Mouse (Mus musculus) heart, embryonic 14.5 days (tissue): ENCODE measurements around the gene Tph2. TPM values are rescaled to one million over a fixed set of nuclear protein-coding genes. Genes with fewer than 3 reads are reported as not detected.
"Not testable (repeated sequence)": the region's sequence is repeated elsewhere in the genome, so short reads cannot be mapped to it uniquely, and the experiment has no call there.

Experiments used
- ATAC-seq: fragments of 200-750 bp; cut with Nextera tagmentation; 2 replicates; pipeline ENCODE4 v1.8.0; 2017; ENCODE audit warnings: low read depth, moderate TSS enrichment; ENCODE audit not compliant: insufficient number of reproducible peaks, insufficient read depth, low FRiP score
- H3K27ac ChIP-seq, 2 experiments: fragments of 200-500 bp in 1 of 2; fragments of 300-500 bp in 1 of 2; sonication (generic) in 1 of 2; replicated peaks in 1 of 2; 2 replicates each; pipeline ENCODE4 v1.5.1; 2012 to 2014; ENCODE audit warnings: low read depth in 2 of 2, low read length in 2 of 2, control low read depth in 1 of 2, mild to moderate bottlenecking in 1 of 2, mixed read lengths in 1 of 2; ENCODE audit not compliant: control insufficient read depth in 1 of 2, insufficient read depth in 1 of 2
- H3K27me3 ChIP-seq: fragments of 300-500 bp; sonication (generic); 2 replicates; pipeline ENCODE4 v1.6.1; 2014; ENCODE audit warnings: mild to moderate bottlenecking, low read length, control low read depth; ENCODE audit not compliant: control insufficient read depth, insufficient read depth
- H3K36me3 ChIP-seq: fragments of 300-500 bp; sonication (generic); 2 replicates; pipeline ENCODE4 v1.6.1; 2014; ENCODE audit warnings: mild to moderate bottlenecking, control low read depth, low read length, mixed read lengths; ENCODE audit not compliant: control insufficient read depth, insufficient read depth
- H3K4me1 ChIP-seq, 2 experiments: fragments of 200-500 bp in 1 of 2; fragments of 300-500 bp in 1 of 2; sonication (generic) in 1 of 2; 2 replicates each; pipeline ENCODE4 v1.6.1; 2012 to 2014; ENCODE audit warnings: low read length in 2 of 2, control low read depth in 1 of 2, mixed read lengths in 1 of 2; ENCODE audit not compliant: control insufficient read depth in 2 of 2, insufficient read depth in 2 of 2
- H3K4me2 ChIP-seq: fragments of 300-500 bp; sonication (generic); 2 replicates; pipeline ENCODE4 v1.6.1; 2014; ENCODE audit warnings: mild to moderate bottlenecking, low read length
- H3K4me3 ChIP-seq, 2 experiments: fragments of 200-500 bp in 1 of 2; fragments of 300-500 bp in 1 of 2; sonication (generic) in 1 of 2; 2 replicates each; pipeline ENCODE4 v1.5.1; 2012 to 2014; ENCODE audit warnings: low read length in 2 of 2, mild to moderate bottlenecking in 2 of 2, control low read depth in 1 of 2, low read depth in 1 of 2, moderate library complexity in 1 of 2; ENCODE audit not compliant: control insufficient read depth in 1 of 2, insufficient read depth in 1 of 2
- H3K9ac ChIP-seq: fragments of 300-500 bp; sonication (generic); 2 replicates; pipeline ENCODE4 v1.6.1; 2014; ENCODE audit warnings: mild to moderate bottlenecking, low read length
- H3K9me3 ChIP-seq: fragments of 300-500 bp; sonication (generic); 2 replicates; pipeline ENCODE4 v1.6.1; 2016; ENCODE audit warnings: low read length, control low read depth; ENCODE audit not compliant: control insufficient read depth
- WGBS: fragments of 180-500 bp; shearing (Covaris S2); extraction: QIAGEN DNeasy Blood & Tissue Kit; methylation state at CpG from one replicate; pipeline ENCODE4 v1.1.7; 2014; 5-methylcytosine and 5-hydroxymethylcytosine counted together
- polyA plus RNA-seq: library from polyadenylated mRNA; unstranded; fragments of >200 nt; fragmentation: Nextera tagmentation; extraction: Ambion mirVana; gene quantifications from 2 replicates; pipeline ENCODE4 v1.2.1, GENCODE M21; 2014

Gene Tph2
- polyA plus RNA-seq, 1 experiment from 2014 or later = not detected

GRCm38 (mm10) chr10:115205284-115205683 is 20.5 kb upstream of the Tph2 start:
- Histone ChIP-seq H3K9me3 (no peaks in the 10 kb centered on the region), H3K9ac (no peak overlapping the region), H3K4me1 (no peaks in the 10 kb centered on the region), H3K36me3 (peaks cover 62% of the 10 kb centered on the region), H3K4me2 (no peak overlapping the region), H3K27ac (no peak overlapping the region), H3K27me3 (no peaks in the 10 kb centered on the region), H3K4me3 (no peak overlapping the region)
- 0% methylated on average over 1 of the region's 1 CpGs for WGBS
- ATAC-seq = no peak

- no peak overlapping the region for H3K9ac ChIP-seq
- 69% methylated on average over 7 of the region's 7 CpGs for WGBS
- no peak overlapping the region for H3K4me3 ChIP-seq
- H3K27ac ChIP-seq = no peak overlapping the region
- no peak overlapping the region for H3K4me2 ChIP-seq
- no peak for ATAC-seq
- H3K36me3 ChIP-seq = no peaks in the 10 kb centered on the region
- no peaks in the 10 kb centered on the region for H3K4me1 ChIP-seq
- H3K27me3 ChIP-seq = no peaks in the 10 kb centered on the region
- H3K9me3 ChIP-seq = no peaks in the 10 kb centered on the region
These were observed 6.4 kb upstream of the Tph2 start for GRCm38 (mm10) chr10:115191214-115191613.

- Histone ChIP-seq H3K27ac (no peak overlapping the region), H3K4me2 (no peak overlapping the region), H3K36me3 (no peaks in the 10 kb centered on the region), H3K4me3 (no peak overlapping the region), H3K27me3 (no peaks in the 10 kb centered on the region), H3K9me3 (no peaks in the 10 kb centered on the region), H3K4me1 (no peaks in the 10 kb centered on the region), H3K9ac (no peak overlapping the region)
- no peak for ATAC-seq
- WGBS = 68% methylated on average over 1 of the region's 1 CpGs
These were observed 2.6 kb upstream of the Tph2 start for GRCm38 (mm10) chr10:115187390-115187789.

GRCm38 (mm10) chr10:115181034-115181433 is 3.8 kb downstream of the Tph2 start:
- Histone ChIP-seq H3K9ac (no peak overlapping the region), H3K9me3 (no peaks in the 10 kb centered on the region), H3K27me3 (no peaks in the 10 kb centered on the region), H3K4me2 (no peak overlapping the region), H3K27ac (no peak overlapping the region), H3K4me1 (no peaks in the 10 kb centered on the region), H3K4me3 (no peak overlapping the region), H3K36me3 (no peaks in the 10 kb centered on the region)
- WGBS = 66% methylated on average over 3 of the region's 3 CpGs
- ATAC-seq = no peak

- 57% methylated on average over 6 of the region's 6 CpGs for WGBS
- not testable (repeated sequence) for H3K27ac ChIP-seq, H3K4me2 ChIP-seq, ATAC-seq, H3K4me1 ChIP-seq, H3K9me3 ChIP-seq, H3K9ac ChIP-seq, H3K27me3 ChIP-seq, H3K36me3 ChIP-seq, H3K4me3 ChIP-seq
These were observed 6.8 kb downstream of the Tph2 start for GRCm38 (mm10) chr10:115178019-115178418.

GRCm38 (mm10) chr10:115175591-115175991 is 9.2 kb downstream of the Tph2 start:
- Histone ChIP-seq H3K4me3 (no peak overlapping the region), H3K4me2 (no peak overlapping the region), H3K9ac (no peak overlapping the region), H3K27ac (no peak overlapping the region), H3K9me3 (no peaks in the 10 kb centered on the region), H3K36me3 (no peaks in the 10 kb centered on the region), H3K27me3 (no peaks in the 10 kb centered on the region), H3K4me1 (no peaks in the 10 kb centered on the region)
- ATAC-seq = no peak
- 51% methylated on average over 12 of the region's 12 CpGs for WGBS

- Histone ChIP-seq H3K36me3 (no peaks in the 10 kb centered on the region), H3K4me1 (no peaks in the 10 kb centered on the region), H3K9me3 (no peaks in the 10 kb centered on the region), H3K9ac (no peak overlapping the region), H3K4me2 (peak overlapping the region; percentile 21; the same call in 1 of the 2 replicates), H3K4me3 (no peak overlapping the region), H3K27ac (no peak overlapping the region), H3K27me3 (no peaks in the 10 kb centered on the region)
- WGBS = 54% methylated on average over 10 of the region's 10 CpGs
- ATAC-seq = no peak
These were observed 11.5 kb downstream of the Tph2 start for GRCm38 (mm10) chr10:115173336-115173735.

GRCm38 (mm10) chr10:115171351-115171818 is 13.4 kb downstream of the Tph2 start:
- ATAC-seq = no peak
- Histone ChIP-seq H3K4me2 (no peak overlapping the region), H3K36me3 (no peaks in the 10 kb centered on the region), H3K4me3 (no peak overlapping the region), H3K9me3 (no peaks in the 10 kb centered on the region), H3K27me3 (no peaks in the 10 kb centered on the region), H3K27ac (no peak overlapping the region), H3K4me1 (no peaks in the 10 kb centered on the region), H3K9ac (no peak overlapping the region)
- 20% methylated on average over 8 of the region's 8 CpGs for WGBS
